Mouse (Mus musculus): ENCODE data around the gene Kcna3. TPM values are rescaled to one million over a fixed set of nuclear protein-coding genes. Genes with fewer than 3 reads are reported as not detected.

The Kcna3 gene
- total RNA-seq, 2 experiments from 2014 or later: 6.0 to 7.5 TPM

GRCm38 (mm10) chr3:107041718-107042117 is 5.7 kb downstream of the Kcna3 start:
- no peak for ATAC-seq (replicated peaks; ENCODE audit: low FRiP score, low TSS enrichment, poor library complexity, severe bottlenecking)

GRCm38 (mm10) chr3:107061468-107061867 is 25.5 kb downstream of the Kcna3 start:
- no peak for ATAC-seq (replicated peaks; ENCODE audit: low FRiP score, low TSS enrichment, poor library complexity, severe bottlenecking)

DNA sequence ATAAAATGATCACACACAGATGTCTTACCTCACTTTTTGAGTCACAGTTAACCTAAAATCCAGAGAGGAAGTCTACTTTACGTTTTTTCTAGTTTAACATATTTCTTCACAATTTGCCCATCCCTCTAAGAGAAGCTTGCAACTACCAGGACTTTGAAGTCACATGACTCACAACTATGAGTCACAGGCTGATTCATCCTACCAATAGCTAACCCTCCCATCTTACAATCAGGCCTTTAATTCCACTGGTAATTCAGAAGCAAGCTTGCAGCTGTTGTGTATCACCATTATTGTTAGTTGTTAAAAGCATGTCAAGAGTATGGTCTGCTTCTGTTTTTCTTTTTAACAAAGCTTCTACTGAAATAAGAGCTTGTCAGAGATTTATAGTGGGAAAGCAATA is 26.8 kb downstream of the Kcna3 start:
- ATAC-seq (replicated peaks; ENCODE audit: low FRiP score, low TSS enrichment, poor library complexity, severe bottlenecking): no peak

- no peak for ATAC-seq (replicated peaks; ENCODE audit: low FRiP score, low TSS enrichment, poor library complexity, severe bottlenecking)
Observed at GRCm38 (mm10) chr3:107065510-107066095, 29.6 kb downstream of the Kcna3 start.

GRCm38 (mm10) chr3:107066165-107066850 is 30.3 kb downstream of the Kcna3 start:
- no peak for ATAC-seq (replicated peaks; ENCODE audit: low FRiP score, low TSS enrichment, poor library complexity, severe bottlenecking)

DNA sequence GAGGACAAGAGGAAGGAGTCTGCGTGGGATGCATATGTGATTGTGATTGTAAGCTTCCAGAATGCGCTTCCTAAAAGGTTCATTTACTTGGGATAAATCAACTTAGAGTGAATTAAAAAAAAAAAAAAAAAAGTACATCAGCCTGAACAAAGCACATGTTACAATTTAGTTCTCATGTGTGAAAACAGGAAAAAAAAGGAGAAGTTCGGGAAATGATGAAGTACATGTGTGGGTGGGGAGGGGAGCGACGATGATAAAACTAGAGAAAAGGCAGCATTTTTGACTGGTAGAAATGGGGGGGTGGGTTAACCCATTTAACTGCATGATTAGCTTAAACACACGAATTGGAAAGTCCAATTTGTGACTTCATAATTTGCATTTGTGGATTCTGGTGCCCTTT is 31.3 kb downstream of the Kcna3 start:
- no peak for ATAC-seq (replicated peaks; ENCODE audit: low FRiP score, low TSS enrichment, poor library complexity, severe bottlenecking)

GRCm38 (mm10) chr3:107073863-107074262 is 37.9 kb downstream of the Kcna3 start:
- 0 out of 2 replicates have a peak, but pooled peaks have one; percentile 37 for ATAC-seq (replicated peaks; ENCODE audit: low FRiP score, low TSS enrichment, poor library complexity, severe bottlenecking)

GRCm38 (mm10) chr3:107075705-107076104 is 39.7 kb downstream of the Kcna3 start:
- no peak for ATAC-seq (replicated peaks; ENCODE audit: low FRiP score, low TSS enrichment, poor library complexity, severe bottlenecking)

DNA sequence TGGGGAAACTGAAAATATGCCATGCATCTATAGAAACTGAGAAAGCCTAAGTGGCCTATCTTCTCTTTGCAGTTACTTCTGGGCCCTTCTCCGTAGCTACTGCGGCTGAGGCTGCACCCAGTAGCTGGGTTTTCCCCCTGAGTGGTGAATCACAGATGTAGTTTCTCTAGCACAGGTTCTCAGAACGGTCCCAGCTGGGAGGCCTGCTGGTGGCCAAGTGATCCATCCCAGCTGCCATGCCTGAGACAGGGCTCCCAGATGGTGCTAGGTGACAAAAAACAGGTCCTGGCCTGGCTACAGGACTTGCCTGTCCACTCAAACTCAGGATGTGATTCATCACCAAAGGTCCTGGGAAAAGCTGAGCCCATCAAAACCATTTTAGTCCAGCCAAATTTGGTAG is 40.7 kb downstream of the Kcna3 start:
- no peak for ATAC-seq (replicated peaks; ENCODE audit: low FRiP score, low TSS enrichment, poor library complexity, severe bottlenecking)

GRCm38 (mm10) chr3:107077101-107077500 is 41.1 kb downstream of the Kcna3 start:
- no peak for ATAC-seq (replicated peaks; ENCODE audit: low FRiP score, low TSS enrichment, poor library complexity, severe bottlenecking)

DNA sequence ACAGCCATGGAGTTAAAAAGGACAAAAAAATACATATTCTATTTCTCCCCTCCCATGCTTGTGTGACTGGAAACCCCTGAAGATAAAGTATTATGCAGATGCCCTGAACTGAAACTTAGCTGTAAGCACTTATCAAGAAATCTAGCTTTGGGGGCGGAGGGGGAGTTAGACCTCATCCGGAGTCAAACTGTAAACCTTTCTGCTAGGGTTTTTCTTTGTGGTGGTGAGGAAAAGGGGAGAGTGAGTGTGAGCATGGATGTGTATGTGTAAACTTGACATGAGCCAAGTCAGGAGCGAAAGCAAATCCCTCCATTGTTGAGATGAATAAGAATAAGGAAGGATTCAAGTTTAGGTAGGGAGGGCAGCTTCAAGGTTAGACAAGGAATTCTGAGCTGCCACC is 44.8 kb downstream of the Kcna3 start:
- peak; percentile 45; the same call in 1 of the 2 replicates for ATAC-seq (replicated peaks; ENCODE audit: low FRiP score, low TSS enrichment, poor library complexity, severe bottlenecking)

- peak; percentile 69 for ATAC-seq (replicated peaks; ENCODE audit: low FRiP score, low TSS enrichment, poor library complexity, severe bottlenecking)
Observed at GRCm38 (mm10) chr3:107081227-107081626, 45.3 kb downstream of the Kcna3 start.

DNA sequence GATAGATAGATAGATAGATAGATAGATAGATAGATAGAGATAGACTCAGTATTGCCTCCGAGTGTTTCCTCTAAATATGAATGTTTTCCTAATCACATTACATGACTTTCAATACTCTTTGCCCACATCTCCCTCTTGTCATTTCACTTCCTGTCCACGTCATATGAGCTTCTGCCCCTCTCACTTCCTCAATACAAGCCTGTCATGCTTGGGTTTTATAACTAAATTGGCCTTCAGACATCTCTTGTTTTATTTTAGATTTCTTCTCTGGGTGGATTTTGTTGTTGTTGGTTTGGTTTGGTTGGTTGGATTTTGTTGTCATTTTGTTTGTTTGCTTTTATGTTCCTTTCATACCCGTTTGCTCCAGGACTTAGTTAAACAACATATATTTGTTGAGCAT is 48.6 kb downstream of the Kcna3 start:
- ATAC-seq (replicated peaks; ENCODE audit: low FRiP score, low TSS enrichment, poor library complexity, severe bottlenecking): no peak

- no peak for ATAC-seq (replicated peaks; ENCODE audit: low FRiP score, low TSS enrichment, poor library complexity, severe bottlenecking)
Observed at GRCm38 (mm10) chr3:107087410-107087809, 51.4 kb downstream of the Kcna3 start.

Other genes starting within 250 kb of the Kcna3 start
- 8.7 and 10.3 TPM in 2 replicates for gene Cd53, start 246.0 kb upstream of the Kcna3 start, total RNA-seq (2014; fragmentation: Nextera tagmentation)
- 12.4 and 32.1 TPM in 2 replicates for gene Cd53, start 246.0 kb upstream of the Kcna3 start, total RNA-seq (2017)
- not detected in 2 replicates for gene Olfr266, start 209.9 kb upstream of the Kcna3 start, total RNA-seq (2014; fragmentation: Nextera tagmentation)
- gene Olfr266, start 209.9 kb upstream of the Kcna3 start, total RNA-seq (2017): not detected in 2 replicates
- not detected in 2 replicates for gene Kcna2, start 65.0 kb downstream of the Kcna3 start, total RNA-seq (2014; fragmentation: Nextera tagmentation)
- gene Kcna2, start 65.0 kb downstream of the Kcna3 start, total RNA-seq (2017): not detected in 2 replicates
- gene Kcna10, start 146.9 kb downstream of the Kcna3 start, total RNA-seq (2014; fragmentation: Nextera tagmentation): not detected in 2 replicates
- not detected in 2 replicates for gene Kcna10, start 146.9 kb downstream of the Kcna3 start, total RNA-seq (2017)
- gene Cym, start 185.6 kb downstream of the Kcna3 start, total RNA-seq (2014; fragmentation: Nextera tagmentation): not detected in 2 replicates
- not detected in 2 replicates for gene Cym, start 185.6 kb downstream of the Kcna3 start, total RNA-seq (2017)
- gene A630076J17Rik, start 194.4 kb downstream of the Kcna3 start, total RNA-seq (2014; fragmentation: Nextera tagmentation): not detected in 2 replicates
- not detected in 2 replicates for gene A630076J17Rik, start 194.4 kb downstream of the Kcna3 start, total RNA-seq (2017)
- not detected in 2 replicates for gene Prok1, start 203.5 kb downstream of the Kcna3 start, total RNA-seq (2014; fragmentation: Nextera tagmentation)
- gene Prok1, start 203.5 kb downstream of the Kcna3 start, total RNA-seq (2017): not detected in 2 replicates
- 115 and 118 TPM in 2 replicates for gene Lamtor5, start 242.7 kb downstream of the Kcna3 start, total RNA-seq (2014; fragmentation: Nextera tagmentation)
- 39.0 and 43.0 TPM in 2 replicates for gene Lamtor5, start 242.7 kb downstream of the Kcna3 start, total RNA-seq (2017)